Mouse (Mus musculus) CD8-positive naive resting alpha-beta T cell, adult 57 days (primary cell): ENCODE results near the gene Lamc1. TPM values are rescaled to one million over a fixed set of nuclear protein-coding genes. Genes with fewer than 3 reads are reported as not detected.

Experiments used
- total RNA-seq: library from RNA; stranded (reverse); gene quantifications from one replicate; pipeline ENCODE4 v1.2.4, GENCODE M21; 2023

The Lamc1 gene
- total RNA-seq, result 1.8 TPM

DNA sequence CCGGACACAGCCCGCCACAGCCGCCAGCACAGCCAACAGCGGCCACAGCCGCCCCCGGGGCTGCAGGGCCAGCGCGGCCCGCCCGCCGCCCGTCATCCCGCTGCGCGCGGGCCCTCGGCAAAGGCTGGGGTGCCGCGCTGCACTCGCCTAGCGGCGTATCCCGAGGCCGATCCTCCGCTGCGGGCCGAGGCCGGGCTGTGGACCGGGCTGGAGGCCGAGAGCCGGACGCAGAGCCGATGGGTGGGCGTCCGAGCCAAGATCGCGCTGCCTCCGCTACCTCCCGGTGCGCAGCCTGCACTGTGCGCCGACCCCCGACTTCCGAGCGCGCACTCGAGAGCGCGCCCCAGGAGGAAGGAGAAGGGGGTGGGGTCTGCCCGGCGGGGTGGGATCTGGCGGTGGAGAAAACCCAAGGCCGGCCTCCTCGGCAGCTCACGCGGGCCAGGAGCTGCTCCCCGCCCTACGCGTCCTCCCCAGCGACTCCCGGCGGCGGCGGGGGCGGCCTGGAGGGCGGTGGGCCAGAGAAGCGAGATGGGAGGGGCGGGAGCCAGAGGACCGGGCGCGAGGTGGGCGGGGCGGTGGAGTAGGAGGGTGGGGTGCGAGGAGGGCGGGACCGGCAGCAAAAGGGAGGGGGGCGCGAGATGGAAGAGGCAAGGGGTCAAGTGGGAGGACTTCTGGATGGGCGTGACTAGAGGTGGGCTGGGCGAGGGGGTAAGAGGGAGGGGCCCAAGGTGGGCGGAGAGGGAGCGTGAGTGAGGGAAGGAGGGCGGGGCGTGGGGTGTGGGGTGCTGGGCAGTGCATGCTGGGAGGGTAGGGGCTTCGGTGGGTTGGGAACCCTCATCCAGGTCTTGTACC, at the start of gene Lamc1:
Lamc1 (minus strand) TSS at position 343 of the 852 bp plus-strand sequence.

DNA sequence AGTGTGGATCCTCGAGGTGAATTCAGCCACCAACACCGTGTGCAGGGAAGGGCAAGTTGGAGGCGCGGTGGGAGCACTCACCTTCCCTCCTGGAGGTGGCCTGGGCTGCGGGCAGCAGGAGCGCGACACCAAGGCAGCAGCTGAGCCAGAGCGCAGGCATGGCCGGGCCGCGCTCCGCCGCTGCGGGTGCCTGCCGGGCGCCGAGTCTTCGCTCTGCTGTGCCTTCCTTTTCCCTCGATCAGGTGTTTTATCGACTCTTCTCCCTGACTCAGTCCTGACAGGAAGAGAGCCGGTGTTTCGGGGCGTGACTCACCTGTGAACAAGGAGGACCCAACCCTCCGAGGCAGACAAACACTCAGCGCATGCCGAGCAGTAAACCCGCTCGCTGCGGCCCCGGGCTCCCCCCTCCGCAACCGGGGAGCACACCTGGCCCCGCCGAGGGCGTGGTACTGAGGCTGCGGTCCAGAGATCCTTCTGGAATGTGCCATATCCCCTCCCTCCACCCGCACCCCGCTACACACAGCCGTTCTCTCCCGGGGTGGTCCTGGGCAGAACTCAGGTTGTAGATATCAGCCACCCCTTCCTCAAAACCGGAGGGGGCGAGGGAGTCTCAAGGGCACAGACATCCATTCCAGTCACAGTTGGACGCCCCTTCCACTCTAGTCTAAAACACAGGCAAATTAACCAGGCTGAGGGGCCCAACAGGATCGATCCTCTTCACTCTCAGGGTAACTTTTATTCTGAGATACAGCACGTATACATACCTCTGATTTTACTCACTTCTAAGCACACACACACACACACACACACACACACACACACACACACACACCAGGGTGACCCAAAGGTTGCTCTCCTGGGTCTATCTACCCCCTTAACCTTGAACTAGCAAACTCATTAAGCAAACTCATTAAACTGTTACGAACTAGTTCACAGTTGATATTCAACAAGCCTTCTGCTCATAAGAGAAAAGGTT, 146.5 kb downstream of the Lamc1 start, which contains the start of gene Lamc2:
Lamc2 (minus strand) TSS at position 620 of the 976 bp plus-strand sequence.

Other genes with a start within 250 kb of the Lamc1 start
- gene Lamc2, start 146.3 kb downstream of the Lamc1 start, total RNA-seq, result not detected
- not detected for gene Shcbp1l, start 92.4 kb upstream of the Lamc1 start, total RNA-seq
- gene Dhx9, start 154.9 kb upstream of the Lamc1 start, total RNA-seq, result 229 TPM
- 1.0 TPM for gene Npl, start 217.3 kb upstream of the Lamc1 start, total RNA-seq